Mouse (Mus musculus): Measurements from ENCODE around the gene 4930415O20Rik. TPM values are rescaled to one million over a fixed set of nuclear protein-coding genes. Genes with fewer than 3 reads are reported as not detected.
"Not testable (repeated sequence)": the region's sequence is repeated elsewhere in the genome, so short reads cannot be mapped to it uniquely, and the experiment has no call there.

Gene 4930415O20Rik
- polyA plus RNA-seq, 1 experiment from 2014 or later = not detected

DNA sequence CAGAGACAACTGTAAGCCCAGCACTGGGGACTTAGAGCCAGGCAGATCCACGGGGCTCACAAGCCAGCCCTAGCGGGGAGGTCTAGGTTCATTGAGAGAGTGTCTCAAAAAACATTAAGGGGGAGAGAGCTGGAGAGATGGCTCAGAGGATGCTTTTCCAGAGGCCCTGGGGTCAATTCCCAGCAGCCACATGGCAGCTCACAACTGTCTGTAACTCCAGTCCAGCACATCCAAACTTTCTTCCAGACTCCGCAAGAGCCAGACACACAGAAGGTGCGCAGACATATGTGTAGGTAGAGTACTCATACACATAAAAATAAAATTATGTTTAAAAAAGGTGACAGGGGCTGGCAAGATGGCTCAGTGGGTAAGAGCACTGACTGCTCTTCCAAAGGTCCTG, 2.5 kb downstream of the 4930415O20Rik start:
- no peak for ATAC-seq (ENCODE audit: low FRiP score, low read depth)
- Histone ChIP-seq H3K27me3 (replicated peaks) (no peaks in the 10 kb centered on the region), H3K4me1 (peaks cover 10% of the 10 kb centered on the region), H3K36me3 (no peaks in the 10 kb centered on the region), H3K9me3 (no peaks in the 10 kb centered on the region), H3K9ac (no peak overlapping the region), H3K27ac (no peak overlapping the region), H3K4me2 (replicated peaks) (no peak overlapping the region), H3K4me3 (no peak overlapping the region)
- WGBS = 80% methylated on average over 4 of the region's 4 CpGs

DNA sequence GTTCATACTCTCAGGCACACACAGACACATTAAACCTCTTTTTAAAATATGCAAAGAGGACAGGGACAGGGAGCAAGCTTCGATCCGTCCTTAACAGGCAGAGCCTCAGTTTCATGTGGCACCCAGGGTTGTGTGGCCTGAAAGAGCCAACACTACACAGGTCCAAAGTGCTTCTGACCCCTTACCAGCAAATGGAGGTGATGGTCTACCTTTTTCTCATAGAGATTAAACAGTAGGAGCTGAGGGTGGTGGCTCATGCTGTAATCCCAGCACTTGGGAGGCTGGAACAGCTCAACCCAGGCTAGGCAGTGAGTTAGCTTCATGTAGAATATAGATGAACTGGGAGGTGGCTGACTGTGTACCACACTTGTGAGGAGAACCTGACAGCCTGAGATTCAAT, 8.5 kb downstream of the 4930415O20Rik start:
- no peak overlapping the region for H3K4me2 ChIP-seq (replicated peaks)
- no peaks in the 10 kb centered on the region for H3K36me3 ChIP-seq
- WGBS = 84% methylated on average over 2 of the region's 2 CpGs

DNA sequence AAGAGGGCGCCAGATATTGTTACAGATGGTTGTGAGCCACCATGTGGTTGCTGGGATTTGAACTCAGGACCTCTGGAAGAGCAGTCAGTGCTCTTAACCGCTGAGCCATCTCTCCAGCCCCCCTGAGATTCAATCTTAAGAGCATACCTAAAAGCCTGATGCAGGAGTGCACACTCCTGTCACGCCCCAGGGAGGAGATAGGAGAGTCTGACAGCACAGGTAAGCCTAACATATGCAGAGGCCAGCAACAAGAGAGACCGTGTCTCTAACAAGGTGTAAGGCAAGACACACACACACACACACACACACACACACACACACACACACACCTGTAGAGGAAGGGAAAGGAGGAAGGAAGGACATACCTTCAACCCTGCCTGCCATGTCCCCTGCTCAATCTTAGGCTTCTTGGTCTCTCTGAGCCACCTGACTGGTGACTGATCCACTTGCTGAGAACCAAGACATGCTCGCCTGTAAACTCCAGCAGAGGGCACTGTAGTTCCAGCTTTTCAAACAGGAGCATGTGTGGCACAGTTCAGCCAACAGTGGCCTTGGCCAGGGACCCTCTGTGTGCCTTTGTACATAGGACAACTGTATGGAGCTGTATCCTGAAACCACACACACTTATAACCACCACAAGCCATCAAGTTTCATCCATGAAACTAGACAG, 9.1 kb downstream of the 4930415O20Rik start:
- Histone ChIP-seq H3K27me3 (replicated peaks) (no peaks in the 10 kb centered on the region), H3K9ac (no peak overlapping the region), H3K4me3 (no peak overlapping the region), H3K4me1 (no peaks in the 10 kb centered on the region), H3K36me3 (no peaks in the 10 kb centered on the region), H3K27ac (no peak overlapping the region), H3K4me2 (replicated peaks) (no peak overlapping the region), H3K9me3 (no peaks in the 10 kb centered on the region)
- 40% methylated on average over 5 of the region's 5 CpGs for WGBS
- ATAC-seq (ENCODE audit: low FRiP score, low read depth) = peak; percentile 86

More for the DNA sequence above, 8.5 kb downstream of the 4930415O20Rik start:
- no peaks in the 10 kb centered on the region for H3K27me3 ChIP-seq (replicated peaks)
- no peak overlapping the region for H3K27ac ChIP-seq
- no peaks in the 10 kb centered on the region for H3K4me1 ChIP-seq
- H3K9ac ChIP-seq = no peak overlapping the region
- H3K9me3 ChIP-seq = no peaks in the 10 kb centered on the region
- H3K4me3 ChIP-seq = no peak overlapping the region
- no peak for ATAC-seq (ENCODE audit: low FRiP score, low read depth)

DNA sequence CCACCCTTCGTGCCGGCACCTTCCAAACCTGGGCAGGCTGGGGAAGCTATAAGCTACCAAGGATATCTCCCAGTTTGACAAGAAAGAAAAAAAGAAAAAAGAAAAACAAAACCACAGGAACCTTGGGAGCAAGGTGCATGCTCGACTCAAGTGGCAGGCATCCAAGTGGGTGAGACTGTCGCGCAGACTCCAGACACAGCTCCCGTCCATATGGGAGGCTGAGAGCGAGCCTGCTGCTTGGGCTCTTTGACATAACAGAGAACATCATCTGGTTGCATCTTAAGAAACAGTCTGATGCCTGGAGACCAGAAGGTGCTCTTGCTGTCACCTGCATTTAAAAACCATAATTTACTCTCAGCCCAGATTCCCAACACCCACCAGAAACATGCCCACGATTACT, 11.6 kb downstream of the 4930415O20Rik start:
- ATAC-seq (ENCODE audit: low FRiP score, low read depth) = no peak
- 83% methylated on average over 8 of the region's 8 CpGs for WGBS
- no peak overlapping the region for H3K9ac ChIP-seq

DNA sequence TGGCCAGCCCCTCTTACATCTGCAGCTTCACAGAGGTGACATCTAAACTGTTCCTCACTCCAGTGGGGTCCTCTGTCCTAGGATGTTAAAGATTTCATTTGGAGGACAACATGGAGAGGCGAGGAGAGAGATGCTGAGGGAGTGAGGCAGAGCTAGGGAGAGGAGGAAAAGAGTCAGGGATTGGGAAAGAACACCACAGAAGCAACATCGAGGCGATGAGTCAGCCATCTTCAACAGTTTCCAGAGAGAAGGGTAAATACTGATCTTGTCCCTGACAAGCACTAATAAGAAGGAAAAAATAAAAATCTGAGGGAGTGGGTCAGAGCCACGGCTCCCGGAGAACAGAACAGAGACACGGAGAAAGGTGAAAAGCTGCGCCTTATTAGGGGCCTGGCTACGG, 12.2 kb downstream of the 4930415O20Rik start:
- ATAC-seq (ENCODE audit: low FRiP score, low read depth) = no peak
- no peak overlapping the region for H3K4me2 ChIP-seq (replicated peaks)
- H3K9me3 ChIP-seq = no peaks in the 10 kb centered on the region
- H3K27ac ChIP-seq = no peak overlapping the region
- no peak overlapping the region for H3K9ac ChIP-seq
- no peaks in the 10 kb centered on the region for H3K36me3 ChIP-seq
- H3K27me3 ChIP-seq (replicated peaks) = no peaks in the 10 kb centered on the region
- WGBS = 79% methylated on average over 8 of the region's 8 CpGs
- H3K4me3 ChIP-seq = no peak overlapping the region
- peaks cover 4% of the 10 kb centered on the region; the same call in 1 of the 2 replicates for H3K4me1 ChIP-seq

More for the DNA sequence above, 11.6 kb downstream of the 4930415O20Rik start:
- Histone ChIP-seq H3K27me3 (replicated peaks) (no peaks in the 10 kb centered on the region), H3K36me3 (no peaks in the 10 kb centered on the region), H3K4me3 (no peak overlapping the region), H3K27ac (no peak overlapping the region), H3K4me2 (replicated peaks) (no peak overlapping the region), H3K9me3 (no peaks in the 10 kb centered on the region), H3K4me1 (peaks cover 4% of the 10 kb centered on the region; the same call in 1 of the 2 replicates)

DNA sequence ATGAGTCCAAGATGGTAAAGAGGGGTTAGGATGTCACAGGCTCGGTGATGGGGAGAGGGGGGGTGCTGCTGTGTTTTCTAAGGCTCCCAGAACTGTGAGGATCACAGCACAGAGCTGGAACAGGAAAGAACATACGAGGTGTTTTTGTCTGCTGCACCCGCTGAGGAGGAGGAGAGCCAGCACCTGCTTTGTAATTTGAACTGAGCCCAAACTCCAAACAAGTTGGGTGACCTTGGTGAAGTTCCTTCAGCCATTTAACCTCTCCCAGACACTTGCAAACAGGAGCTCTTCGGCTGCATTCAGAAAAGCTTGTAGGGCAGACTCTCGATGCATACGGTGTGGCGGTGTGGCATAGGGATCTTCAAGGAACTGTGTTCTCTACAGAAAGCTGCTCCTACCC, 14.6 kb downstream of the 4930415O20Rik start:
- H3K27ac ChIP-seq = no peak overlapping the region
- H3K9me3 ChIP-seq = no peaks in the 10 kb centered on the region
- no peak overlapping the region for H3K4me2 ChIP-seq (replicated peaks)
- no peaks in the 10 kb centered on the region for H3K27me3 ChIP-seq (replicated peaks)
- peaks cover 8% of the 10 kb centered on the region; the same call in 1 of the 2 replicates for H3K36me3 ChIP-seq
- no peak overlapping the region for H3K9ac ChIP-seq
- no peak for ATAC-seq (ENCODE audit: low FRiP score, low read depth)
- 48% methylated on average over 7 of the region's 7 CpGs for WGBS
- no peak overlapping the region for H3K4me3 ChIP-seq
- peaks cover 4% of the 10 kb centered on the region; the same call in 1 of the 2 replicates for H3K4me1 ChIP-seq

DNA sequence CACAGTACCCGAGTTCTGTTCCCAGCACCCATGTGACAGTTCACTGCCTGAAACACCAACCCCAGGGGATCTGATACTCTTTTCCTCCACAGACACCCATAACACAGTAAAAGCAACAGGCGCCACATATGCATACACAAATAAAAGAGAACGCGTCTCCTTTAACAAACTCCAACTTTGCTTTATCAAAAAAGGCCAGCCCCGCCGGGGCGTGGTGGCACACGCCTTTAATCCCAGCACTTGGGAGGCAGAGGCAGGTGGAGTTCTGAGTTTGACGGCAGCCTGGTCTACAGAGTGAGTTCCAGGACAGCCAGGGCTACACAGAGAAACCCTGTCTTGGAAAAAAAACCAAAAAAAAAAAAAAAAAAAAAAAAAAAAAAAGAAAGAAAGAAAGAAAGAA, 15.3 kb downstream of the 4930415O20Rik start:
- H3K27ac ChIP-seq, H3K9me3 ChIP-seq: not testable (repeated sequence)

DNA sequence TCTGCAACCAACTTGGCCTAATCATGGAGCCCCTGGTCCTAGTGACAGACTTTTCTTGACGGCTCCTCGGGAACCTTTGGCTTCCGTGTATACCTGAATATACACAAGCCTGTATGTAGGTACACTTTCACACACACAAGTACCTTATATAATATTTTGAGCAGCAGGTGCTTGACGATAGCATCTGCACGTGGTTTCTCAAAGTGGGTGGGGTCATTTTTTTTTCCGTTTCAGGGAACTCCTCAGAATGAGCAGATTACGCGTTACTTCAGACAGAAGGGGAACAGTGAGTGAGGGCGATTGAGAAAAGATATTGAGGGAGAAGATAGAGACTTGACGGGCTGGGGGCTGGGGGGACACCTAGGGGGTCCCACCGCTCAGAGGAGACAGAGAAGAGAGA, 16.9 kb downstream of the 4930415O20Rik start:
- Histone ChIP-seq H3K4me2 (replicated peaks) (no peak overlapping the region), H3K4me3 (no peak overlapping the region), H3K27me3 (replicated peaks) (no peaks in the 10 kb centered on the region), H3K9me3 (no peaks in the 10 kb centered on the region), H3K4me1 (peaks cover 4% of the 10 kb centered on the region; the same call in 1 of the 2 replicates), H3K9ac (no peak overlapping the region), H3K27ac (no peak overlapping the region), H3K36me3 (peaks cover 31% of the 10 kb centered on the region)
- ATAC-seq (ENCODE audit: low FRiP score, low read depth) = no peak
- 90% methylated on average over 11 of the region's 11 CpGs for WGBS

More for the DNA sequence above, 15.3 kb downstream of the 4930415O20Rik start:
- 83% methylated on average over 9 of the region's 9 CpGs for WGBS
- H3K4me1 ChIP-seq; ATAC-seq (ENCODE audit: low FRiP score, low read depth); H3K4me3 ChIP-seq; H3K4me2 ChIP-seq (replicated peaks); H3K27me3 ChIP-seq (replicated peaks); H3K9ac ChIP-seq: not testable (repeated sequence)
- H3K36me3 ChIP-seq = peaks cover 15% of the 10 kb centered on the region

DNA sequence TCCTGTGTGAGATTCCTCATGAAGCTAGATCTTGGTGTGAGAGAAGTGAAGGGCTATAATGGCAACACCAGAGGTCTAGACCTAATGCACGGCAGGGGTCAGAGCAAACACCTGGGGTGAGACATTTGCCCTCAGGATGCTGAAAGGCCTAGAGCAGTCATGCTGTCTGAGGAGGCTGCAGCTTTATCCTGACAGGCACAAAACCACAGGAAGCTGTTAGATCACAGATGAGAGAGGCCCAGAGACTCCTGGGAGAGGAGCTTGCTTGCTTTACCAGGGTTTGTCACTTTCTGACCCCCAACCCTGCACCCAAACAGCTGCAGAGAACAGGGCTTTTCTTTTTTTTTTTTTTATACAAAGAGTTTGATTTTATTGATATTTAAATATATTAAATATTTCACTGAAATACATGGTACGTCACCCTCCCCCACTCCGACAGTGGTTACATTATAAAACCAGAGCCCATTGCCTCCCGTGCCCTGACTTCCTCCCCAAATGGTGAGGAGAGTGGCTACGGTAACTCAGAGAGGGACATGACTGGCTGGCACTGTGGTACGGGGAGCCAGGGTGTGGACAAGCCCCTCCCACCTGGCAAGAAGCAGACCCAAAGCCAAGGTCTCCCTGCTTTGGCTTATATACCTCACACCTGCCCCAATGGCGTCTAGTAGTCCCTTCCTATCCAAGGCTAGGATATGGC, 19.0 kb downstream of the 4930415O20Rik start:
- Histone ChIP-seq H3K36me3 (peaks cover 52% of the 10 kb centered on the region), H3K27ac (no peak overlapping the region), H3K4me2 (replicated peaks) (no peak overlapping the region), H3K9me3 (no peaks in the 10 kb centered on the region), H3K4me3 (no peak overlapping the region), H3K27me3 (replicated peaks) (no peaks in the 10 kb centered on the region), H3K4me1 (peaks cover 4% of the 10 kb centered on the region; the same call in 1 of the 2 replicates), H3K9ac (no peak overlapping the region)
- ATAC-seq (ENCODE audit: low FRiP score, low read depth) = no peak
- 76% methylated on average over 7 of the region's 7 CpGs for WGBS

DNA sequence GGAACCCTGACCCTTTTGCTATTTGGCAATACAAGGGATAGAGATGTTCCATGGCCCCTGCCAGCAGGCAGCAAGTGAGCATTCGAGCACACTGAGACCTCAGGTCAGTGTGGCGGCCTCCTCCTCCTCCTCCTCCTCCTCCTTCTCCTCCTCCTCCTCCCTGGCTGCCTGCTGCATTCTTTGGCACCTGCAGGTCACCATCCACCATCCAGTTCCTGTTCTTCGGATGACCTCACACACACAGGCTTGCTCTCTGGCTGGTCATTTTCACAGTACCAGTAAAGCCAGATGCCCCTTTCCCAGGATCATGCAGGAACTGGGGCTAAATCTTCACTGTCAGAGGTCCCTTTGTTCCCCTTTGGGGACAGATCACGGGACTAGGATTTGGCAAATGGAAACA, 20.6 kb downstream of the 4930415O20Rik start:
- ATAC-seq (ENCODE audit: low FRiP score, low read depth) = no peak

DNA sequence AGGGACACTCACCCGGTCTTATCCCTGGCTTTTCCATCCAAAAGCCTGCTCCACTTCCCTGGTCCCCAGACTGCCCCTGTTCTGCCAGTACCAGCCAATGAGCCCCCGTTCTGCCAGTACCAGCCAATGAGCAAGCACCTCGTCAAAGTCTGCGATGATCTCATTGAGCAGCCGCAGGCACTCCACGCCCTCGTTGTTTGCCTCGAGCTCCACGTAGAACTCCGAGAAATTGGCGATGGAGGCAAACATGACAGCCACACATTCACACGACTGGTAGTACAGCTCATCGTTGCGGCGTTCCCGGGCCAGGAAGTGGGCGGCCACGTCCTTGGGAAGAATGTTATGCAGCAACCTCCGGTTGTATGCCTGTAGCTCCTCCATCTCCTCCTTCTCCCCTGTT, 23.4 kb downstream of the 4930415O20Rik start:
- Histone ChIP-seq H3K27me3 (replicated peaks) (no peaks in the 10 kb centered on the region), H3K27ac (no peak overlapping the region), H3K36me3 (peaks cover 95% of the 10 kb centered on the region), H3K9ac (no peak overlapping the region), H3K4me2 (replicated peaks) (no peak overlapping the region), H3K9me3 (no peaks in the 10 kb centered on the region), H3K4me3 (no peak overlapping the region), H3K4me1 (no peaks in the 10 kb centered on the region)
- no peak for ATAC-seq (ENCODE audit: low FRiP score, low read depth)
- 86% methylated on average over 19 of the region's 19 CpGs for WGBS

More for the DNA sequence above, 20.6 kb downstream of the 4930415O20Rik start:
- Histone ChIP-seq H3K36me3 (peaks cover 68% of the 10 kb centered on the region), H3K4me1 (no peaks in the 10 kb centered on the region), H3K27me3 (replicated peaks) (no peaks in the 10 kb centered on the region), H3K4me2 (replicated peaks) (no peak overlapping the region), H3K4me3 (no peak overlapping the region), H3K9ac (no peak overlapping the region), H3K9me3 (no peaks in the 10 kb centered on the region), H3K27ac (no peak overlapping the region)
- 70% methylated on average over 4 of the region's 4 CpGs for WGBS

DNA sequence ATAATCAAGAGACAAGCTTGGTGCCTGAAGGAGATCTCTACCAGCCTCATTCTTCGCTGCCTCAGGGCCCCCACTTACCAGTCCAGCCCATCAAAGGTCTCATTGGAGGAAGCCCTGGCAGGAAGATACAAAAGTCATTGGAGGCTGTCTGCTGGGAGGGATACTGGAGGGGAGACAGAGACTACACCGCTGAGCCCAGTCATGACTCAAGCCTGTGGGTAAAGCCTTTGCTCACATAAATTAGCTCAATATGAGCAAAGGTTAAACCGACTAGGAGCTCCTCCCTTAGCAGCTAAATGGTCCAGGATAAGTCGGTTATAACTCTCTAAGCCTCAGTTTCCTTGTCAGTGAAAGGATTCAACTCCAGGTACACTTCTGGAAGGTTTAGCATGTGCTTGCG, 24.2 kb downstream of the 4930415O20Rik start:
- Histone ChIP-seq H3K4me3 (no peak overlapping the region), H3K36me3 (peaks cover 99% of the 10 kb centered on the region)
- ATAC-seq (ENCODE audit: low FRiP score, low read depth) = no peak

More for the DNA sequence above, 24.2 kb downstream of the 4930415O20Rik start:
- Histone ChIP-seq H3K9ac (no peak overlapping the region), H3K27me3 (replicated peaks) (no peaks in the 10 kb centered on the region), H3K9me3 (no peaks in the 10 kb centered on the region), H3K4me2 (replicated peaks) (no peak overlapping the region), H3K4me1 (no peaks in the 10 kb centered on the region), H3K27ac (no peak overlapping the region)
- 96% methylated on average over 5 of the region's 5 CpGs for WGBS
